Mouse (Mus musculus): ENCODE measurements around the gene Ace3.

Gene Ace3

DNA sequence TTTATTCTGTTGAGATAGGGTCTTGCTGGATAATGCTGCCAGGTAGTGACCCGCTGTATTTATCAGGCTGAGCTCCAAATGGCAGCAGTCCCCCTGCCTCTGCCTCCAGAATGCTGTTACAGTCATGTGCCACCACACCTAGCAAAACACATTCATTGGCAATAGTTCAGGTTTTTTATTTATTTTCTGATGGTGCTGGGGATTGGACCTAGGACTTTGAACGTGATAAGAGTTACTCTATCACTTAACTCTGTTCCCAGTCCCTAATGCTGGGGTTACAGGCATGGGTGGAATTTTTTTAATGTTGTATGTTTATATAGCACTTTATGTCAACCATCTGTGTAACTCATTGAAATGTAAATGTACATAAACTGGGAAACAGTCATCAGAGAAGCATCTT is 59.4 kb downstream of the Ace3 start:
- TF ChIP-seq GATA4 (IDR thresholded peaks at IDR 0.05; ENCODE audit: insufficient replicate concordance, low read length): no peak

DNA sequence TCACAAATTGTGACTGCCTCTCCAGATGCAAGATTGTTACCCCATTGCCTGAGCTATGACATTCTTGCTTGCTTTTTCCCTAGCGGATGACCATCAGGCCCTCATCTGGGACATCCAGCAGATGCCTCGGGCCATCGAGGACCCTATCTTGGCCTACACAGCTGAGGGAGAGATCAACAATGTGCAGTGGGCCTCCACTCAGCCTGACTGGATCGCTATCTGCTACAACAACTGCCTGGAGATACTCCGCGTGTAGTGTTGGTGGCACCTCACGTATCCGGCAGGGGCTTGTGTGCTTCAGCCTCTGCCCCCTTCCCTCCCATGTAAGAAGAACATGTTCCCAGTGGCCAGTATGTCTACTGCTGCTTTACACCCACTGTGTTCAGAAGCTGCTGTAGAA is 60.1 kb downstream of the Ace3 start:
- no peak for TF ChIP-seq GATA4 (IDR thresholded peaks at IDR 0.05; ENCODE audit: insufficient replicate concordance, low read length)
